Mouse (Mus musculus): ENCODE results near the gene Setd1a.

The Setd1a gene

DNA sequence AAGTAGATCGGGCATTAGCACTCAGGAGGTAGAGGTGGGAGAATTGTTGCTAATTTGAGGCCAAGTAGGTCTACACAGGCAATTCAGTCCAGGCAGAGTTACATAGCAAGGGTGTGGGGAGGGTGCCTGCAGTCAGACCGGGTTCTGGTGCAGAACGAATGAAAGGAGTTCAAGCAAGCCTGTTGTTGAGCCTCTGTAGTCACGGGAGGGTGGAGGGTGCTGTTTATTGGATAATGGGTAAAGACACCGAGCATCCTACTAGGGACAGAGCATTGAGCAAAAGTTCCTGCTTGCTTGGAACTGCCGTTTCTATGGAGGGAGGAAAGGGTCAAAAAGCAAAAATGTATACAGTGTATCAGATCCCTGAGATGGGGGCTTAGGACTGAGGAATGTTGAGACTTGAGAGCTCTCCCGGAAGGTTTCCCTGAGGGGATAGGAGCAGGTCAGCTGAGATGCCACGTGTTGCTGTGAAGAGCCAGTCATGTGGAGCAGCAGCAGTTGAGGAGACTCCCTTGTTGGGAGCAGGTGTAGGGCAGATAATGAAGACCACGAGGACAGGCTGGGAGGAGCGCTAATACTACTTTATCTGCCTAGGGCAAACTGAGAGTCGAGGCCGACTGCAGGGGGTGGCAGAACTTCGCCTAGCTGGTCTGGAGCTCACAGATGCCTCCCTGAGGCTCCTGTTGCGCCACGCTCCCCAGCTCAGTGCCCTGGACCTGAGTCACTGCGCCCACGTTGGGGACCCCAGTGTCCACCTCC, 9.4 kb upstream of the Setd1a start:
- 76% methylated on average over 17 of the region's 17 CpGs for WGBS

DNA sequence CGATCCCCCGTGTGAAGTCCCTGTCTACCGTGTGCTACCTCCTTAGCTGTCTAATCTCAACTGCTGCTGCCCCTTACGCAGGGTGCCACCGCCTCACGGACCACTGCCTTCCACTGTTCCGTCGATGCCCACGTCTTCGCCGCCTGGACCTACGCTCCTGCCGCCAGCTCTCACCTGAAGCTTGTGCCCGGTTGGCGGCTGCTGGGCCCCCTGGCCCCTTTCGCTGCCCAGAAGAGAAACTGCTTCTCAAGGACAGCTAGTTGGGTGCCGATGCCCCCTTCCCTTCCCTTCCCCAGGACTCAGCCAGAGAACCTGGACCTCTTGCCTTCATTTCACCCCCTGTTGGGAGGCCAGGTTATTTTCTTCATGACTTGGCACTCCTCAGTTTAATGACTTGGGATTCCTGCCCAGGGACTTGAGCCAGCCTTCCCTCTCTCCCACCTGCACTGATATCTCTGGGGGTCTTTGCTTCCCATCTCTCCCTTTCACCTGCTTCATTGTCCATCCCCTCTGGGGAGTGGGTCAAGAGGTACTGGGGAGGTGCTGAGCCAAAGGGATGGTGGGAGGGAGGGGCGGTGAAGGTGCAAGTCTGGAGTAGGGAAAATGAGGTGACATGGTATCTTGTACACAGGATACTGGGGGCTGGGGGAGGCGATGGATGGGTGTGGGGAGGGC, 8.7 kb upstream of the Setd1a start:
- 92% methylated on average over 19 of the region's 19 CpGs for WGBS

DNA sequence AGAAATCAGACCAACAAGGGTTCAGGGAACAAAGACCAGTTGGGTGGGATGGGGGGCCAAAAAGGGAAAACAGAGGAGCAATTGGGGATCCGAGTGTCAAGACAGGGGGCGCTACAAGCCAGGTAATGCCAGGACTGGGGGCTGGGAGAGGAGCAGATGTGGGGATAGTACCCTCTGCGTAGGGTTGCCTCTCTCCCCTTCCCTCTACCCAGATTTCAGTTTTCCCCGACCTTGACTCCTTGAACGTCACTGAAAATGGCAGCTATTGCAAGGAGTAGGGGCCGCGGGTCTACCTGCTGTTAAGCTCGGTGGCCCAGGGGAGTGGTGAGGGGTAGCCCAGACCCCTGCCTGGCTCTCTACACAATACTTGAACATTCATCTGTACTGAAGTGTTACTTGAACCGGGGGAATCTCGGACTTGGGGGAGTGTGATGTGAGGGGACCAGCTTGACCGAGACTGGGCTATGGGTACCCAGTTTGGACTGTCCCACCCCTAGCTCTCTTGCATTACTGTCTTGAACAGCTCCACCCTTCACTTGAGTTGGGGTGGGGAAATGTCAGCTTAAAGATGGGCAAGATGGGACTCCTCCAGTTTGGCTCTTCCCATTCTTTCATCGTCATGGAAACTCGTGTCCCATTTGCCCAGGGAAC, 8.0 kb upstream of the Setd1a start:
- WGBS: 34% methylated on average over 13 of the region's 13 CpGs

DNA sequence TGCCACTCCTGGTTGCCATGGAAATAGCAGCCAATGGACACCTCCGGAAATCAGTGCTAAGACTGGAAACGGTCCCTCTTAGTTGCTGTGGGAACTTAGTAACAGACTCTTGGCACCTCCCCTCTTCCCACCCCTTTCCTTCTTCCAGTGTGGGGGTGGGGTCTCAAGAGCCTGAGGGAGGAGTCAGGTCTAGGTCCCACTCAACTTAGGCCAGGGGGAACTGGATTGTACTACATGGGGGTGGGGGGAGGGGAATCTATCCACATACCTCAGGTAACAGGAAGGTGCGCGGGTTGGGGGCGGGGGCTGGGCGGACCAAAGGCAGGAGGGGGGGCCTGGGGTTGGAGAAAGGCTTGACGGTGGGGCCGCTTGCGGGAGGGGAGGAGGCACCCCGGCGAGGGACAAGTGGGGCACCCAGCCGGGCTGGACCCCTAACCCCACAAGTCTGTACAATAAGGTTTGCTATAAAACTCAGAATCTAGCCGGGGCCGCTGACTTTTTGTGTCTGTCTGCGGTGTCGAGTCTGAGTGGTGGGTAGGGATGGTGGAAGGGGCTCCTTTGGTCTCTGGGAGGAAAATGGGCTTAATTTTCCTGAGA, 7.4 kb upstream of the Setd1a start:
- under 1% methylated on average over 16 of the region's 16 CpGs for WGBS

DNA sequence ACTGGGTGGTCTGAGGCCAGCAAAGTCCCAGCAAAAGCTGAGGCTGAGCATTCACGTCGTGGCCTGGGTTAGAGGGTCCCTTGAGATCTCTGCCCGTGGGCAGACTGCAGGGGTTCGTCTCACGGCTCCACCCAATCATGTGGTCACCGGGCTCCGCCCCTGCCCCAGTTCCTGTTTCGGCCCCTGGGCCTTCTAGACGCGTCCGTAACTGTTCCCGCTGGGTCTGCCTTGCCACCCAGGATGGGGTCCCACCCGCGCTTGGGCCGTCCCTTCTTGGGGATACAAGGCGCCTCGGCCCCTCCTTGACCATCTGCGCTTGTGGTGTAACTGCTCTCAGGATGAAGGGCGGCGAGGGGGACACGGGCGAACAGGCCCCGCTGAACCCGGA, 6.8 kb upstream of the Setd1a start, which contains the start of gene Orai3:
Gene Orai3, plus strand, starts transcription at position 165 of the 388 bp plus-strand sequence.
- WGBS: under 1% methylated on average over 24 of the region's 24 CpGs

DNA sequence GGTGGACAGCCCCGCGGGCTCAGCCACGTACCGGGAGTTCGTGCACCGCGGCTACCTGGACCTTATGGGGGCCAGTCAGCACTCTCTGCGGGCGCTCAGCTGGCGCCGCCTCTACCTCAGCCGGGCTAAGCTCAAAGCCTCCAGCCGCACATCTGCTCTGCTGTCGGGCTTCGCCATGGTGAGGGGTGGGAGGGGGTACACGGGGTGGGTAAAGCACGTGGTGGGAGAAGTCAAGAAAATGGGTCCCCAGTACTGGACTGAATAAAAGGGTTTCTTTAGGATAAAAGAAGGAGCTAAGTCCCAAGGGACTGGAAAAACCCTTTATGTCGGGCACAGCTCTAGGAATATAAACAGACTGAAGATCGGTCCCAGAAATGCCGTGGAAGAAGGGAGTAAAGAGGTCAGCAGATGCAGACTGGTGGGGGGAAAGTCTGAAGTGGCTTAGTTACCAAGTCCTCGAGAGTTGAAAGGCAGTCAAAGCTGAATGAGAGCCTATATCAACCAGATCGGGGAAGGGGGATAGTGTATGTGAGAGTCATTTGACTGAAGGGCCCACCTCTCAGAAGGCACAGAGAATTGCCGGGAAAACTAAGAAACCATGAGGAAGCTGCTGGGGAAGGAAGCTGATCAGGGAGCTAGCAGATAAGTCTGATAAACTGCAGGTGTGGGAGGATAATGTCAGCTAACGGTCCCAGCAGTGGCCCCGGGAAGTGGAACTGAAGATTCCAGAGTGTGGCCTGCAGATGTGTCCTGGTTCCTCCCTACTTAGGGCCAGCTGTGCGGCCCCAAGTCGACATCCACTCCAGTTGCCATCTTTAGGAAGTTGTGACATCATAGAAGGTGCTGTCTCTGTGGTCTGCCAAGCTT, 6.2 kb upstream of the Setd1a start:
- WGBS: 3% methylated on average over 27 of the region's 27 CpGs

DNA sequence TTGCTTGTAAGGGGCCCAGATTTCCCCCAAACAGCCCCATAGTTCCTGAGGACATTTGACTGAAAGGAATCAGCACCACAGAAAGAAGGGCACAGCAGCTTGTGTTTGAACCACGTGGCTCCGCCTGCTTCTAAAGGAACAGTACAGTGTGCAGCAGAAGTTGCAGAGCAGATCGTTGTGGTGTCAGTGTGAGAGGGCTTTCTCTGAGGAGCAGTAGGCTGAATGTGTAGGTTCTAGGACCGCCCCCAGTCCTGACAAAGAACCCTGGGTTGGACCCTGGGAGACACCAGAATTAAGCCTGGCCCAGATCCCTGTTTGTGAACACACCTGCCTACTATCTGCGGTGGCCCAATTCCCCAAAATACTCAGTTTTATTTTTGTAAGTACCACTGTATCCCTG, 5.2 kb upstream of the Setd1a start:
- WGBS: 37% methylated on average over 5 of the region's 5 CpGs

DNA sequence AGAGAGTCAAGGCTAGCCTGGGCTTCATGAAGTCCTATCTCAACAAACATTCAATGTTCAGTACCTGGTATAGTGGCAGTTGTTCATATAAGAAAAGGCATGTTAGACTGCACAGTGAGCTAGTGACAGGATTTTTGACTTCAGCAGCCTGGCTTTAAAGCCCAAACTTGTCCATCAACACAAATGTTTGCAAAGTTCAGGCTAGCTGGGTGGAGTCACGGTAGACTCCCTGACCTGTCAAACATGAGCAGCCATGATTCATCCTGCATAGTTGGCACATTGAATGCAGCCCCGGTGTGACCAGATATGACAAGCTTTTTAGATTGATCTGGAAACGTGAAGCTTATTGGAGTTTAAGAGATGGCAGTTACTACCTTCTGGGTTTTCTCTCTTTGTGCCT, 4.4 kb upstream of the Setd1a start:
- WGBS: 61% methylated on average over 3 of the region's 3 CpGs

DNA sequence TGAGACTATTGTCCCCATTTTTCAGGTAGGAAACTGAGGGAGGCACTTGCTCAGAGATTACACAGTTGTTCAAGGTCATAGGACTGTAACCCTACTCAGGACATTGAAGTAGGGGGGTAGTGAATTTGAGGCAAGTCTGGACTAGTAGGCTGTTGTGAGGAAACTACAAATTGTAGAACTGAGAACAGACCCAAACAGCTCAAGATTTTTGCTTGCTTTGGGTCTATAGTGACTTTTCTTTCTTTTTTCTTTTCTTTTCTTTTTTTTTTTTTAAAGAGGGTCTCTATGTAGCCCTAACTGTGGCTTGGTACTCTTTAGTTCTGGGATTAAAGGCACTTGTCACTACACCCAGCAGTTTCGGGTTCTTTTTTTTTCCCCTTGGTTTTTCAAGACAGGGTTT, 3.9 kb upstream of the Setd1a start:
- WGBS: 89% methylated on average over 1 of the region's 1 CpGs

DNA sequence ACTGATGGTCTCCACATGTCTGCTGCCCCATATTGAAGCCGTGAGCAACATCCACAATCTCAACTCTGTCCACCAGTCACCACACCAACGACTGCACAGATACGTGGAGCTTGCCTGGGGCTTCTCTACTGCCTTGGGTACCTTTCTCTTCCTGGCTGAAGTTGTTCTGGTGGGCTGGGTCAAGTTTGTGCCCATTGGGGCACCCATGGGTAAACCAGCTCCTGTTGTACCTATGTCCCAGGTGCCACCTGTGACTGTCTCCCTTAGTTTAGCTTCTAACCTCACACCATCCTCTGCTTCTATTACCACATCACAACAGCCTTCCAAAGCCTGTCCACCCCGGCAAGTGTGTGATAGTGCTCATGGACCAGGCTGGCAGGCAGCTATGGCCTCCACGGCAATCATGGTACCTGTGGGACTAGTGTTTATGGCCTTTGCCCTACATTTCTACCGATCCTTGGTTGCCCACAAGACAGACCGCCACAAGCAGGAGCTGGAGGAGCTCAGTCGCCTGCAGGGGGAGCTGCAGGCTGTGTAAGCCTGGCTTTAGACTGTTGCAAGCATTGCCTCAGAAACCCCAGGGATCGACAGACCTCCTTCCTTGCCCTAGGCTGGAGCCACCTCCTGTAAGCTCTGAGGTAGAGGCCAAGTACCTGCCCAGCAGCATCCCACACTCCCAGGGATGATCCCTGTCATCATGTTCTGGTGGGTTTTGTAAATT, 2.6 kb upstream of the Setd1a start:
- WGBS: 36% methylated on average over 9 of the region's 9 CpGs

DNA sequence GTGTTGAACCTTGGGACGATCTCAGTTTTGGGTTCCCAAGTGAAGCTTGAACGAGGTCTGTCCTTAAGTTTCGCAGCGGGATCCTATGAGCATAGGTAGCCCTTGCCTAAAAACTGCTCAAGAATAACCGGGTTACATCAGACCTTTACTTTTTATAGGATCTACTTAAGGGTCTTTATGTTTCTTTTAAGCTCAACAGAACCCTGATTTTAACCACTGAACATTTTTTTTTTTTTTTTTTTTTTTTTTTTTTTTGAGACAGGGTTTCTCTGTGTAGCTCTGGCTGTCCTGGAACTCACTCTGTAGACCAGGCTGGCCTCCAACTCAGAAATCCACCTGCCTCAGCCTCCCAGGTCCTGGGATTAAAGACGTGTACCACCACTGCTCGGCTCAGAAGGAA, 633 bp upstream of the Setd1a start:
- WGBS: 63% methylated on average over 7 of the region's 7 CpGs

DNA sequence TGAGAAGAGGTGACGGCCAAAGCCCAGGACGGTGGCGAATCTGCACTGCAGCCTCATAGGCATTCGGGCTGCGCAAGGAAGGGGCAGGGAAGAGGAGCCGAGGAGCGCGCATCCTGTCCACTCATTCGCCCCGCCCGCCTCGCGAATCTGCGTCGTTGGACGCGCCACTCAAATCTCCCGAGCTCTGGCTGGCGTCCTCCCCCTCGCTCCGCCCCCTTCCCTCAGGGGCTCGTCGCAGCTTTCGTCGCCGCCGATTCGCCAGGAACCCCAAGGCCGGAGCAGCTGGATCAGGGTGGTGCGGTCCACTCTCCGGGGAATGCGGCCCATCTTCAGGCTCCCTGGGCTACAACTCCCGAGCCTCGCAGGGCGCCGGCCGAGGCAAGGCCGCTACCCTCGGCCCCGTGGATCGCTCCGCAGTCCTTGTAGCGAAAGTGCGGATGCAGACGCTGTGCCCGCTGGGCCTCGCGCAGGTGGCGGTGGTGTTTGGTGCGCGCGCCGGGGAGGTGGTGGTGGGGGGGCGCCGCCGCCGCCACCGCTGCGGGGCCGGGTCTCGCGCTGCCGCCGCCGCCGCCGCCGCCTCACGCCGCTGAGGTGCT, 506 bp downstream of the Setd1a start:
- WGBS: 1% methylated on average over 66 of the region's 70 CpGs

DNA sequence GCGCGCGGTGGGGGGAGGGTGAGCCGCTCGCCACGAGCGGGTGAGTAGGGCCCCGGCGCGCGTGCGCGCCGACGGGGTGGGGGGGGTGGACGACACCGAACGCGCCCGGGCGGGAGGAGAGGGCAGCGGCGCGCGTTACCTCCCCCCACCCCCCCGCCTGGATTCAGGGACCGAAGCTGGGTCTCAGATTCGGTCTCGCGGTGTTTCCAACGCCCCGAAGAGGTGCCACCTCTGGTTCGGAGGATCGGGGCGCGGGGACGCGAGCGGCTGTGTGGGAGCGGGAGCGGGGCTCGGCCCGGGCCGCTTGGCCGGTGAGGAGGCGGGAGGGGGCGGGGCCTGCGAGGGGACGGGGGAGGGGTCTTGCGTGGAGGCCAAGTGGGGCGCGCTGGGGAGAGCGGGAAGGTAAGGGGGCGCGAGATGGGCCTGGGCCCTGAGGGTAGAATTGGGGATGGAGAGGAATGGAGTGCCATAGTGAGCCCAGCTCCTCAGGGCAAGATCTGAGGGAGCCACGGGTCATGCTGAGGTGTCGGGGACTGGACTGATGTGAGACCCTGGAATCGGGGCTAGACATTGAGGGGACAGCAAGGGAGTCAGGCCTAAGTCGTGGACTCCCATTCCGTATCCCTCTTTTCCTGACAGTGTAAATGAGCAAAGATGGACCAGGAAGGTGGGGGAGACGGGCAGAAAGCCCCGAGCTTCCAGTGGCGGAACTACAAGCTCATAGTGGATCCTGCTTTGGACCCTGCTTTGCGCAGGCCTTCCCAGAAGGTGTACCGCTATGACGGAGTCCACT, 1.2 kb downstream of the Setd1a start:
- WGBS: 2% methylated on average over 60 of the region's 66 CpGs

DNA sequence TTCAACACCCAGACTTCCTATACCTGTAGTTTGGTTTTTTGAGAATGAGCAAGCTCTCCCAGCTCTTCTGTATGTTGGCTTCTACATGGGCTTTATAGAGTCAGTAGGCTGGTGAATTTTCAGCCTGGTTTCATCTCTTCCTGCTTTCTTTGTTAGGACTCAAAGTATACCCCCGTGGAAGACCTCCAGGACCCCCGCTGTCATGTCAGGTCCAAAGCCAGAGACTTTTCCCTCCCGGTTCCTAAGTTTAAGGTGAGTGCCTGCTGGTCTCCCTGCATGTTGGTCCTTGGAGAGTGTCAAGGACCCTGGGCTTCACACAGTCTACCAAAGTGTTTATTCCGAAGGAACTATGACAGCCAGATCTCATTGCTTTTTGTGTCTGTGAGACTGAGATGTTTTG, 1.9 kb downstream of the Setd1a start:
- WGBS: 69% methylated on average over 4 of the region's 4 CpGs

DNA sequence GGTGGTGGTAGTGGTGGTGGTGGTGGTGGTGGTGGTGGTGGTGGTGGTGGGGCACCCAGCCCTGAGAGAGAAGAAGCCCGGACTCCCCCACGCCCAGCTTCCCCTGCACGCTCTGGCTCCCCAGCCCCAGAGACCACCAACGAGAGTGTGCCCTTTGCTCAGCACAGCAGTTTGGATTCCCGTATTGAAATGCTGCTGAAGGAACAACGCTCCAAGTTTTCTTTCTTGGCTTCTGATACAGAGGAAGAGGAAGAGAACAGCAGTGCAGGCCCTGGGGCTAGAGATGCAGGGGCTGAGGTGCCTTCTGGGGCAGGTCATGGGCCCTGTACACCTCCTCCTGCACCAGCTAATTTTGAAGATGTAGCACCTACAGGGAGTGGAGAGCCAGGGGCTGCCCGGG, 8.8 kb downstream of the Setd1a start, which contains the start of gene Gm49388:
Gene Gm49388, plus strand, starts transcription at position 301 of the 400 bp plus-strand sequence.
- WGBS: 93% methylated on average over 7 of the region's 7 CpGs

DNA sequence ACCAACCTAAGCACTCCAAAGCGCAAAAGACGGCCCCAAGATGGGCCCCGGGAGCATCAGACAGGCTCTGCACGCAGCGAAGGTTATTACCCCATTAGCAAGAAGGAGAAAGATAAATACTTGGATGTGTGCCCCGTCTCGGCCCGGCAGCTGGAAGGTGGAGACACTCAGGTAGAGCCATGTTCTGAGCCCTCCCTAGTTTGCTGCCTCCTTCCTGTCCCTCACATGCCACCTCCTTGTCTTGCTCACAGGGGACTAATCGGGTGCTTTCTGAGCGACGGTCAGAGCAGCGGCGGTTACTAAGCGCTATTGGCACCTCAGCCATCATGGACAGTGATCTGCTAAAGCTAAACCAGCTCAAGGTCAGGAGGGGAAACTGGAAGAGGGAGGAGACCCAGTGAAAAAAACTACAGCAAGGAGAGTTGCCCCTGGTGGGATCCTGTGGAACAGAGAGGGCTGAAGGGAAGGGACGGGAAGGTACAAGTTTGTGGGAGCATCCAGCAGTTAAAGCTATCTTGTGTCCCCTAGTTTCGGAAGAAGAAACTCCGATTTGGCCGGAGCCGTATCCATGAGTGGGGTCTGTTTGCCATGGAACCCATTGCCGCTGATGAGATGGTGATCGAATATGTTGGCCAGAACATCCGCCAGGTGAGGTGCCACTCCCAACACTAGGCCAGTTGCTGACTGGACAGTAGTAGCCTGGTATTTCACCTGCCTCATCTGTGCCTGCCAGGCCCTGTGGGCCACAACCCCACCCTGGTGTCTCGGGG, 20.8 kb downstream of the Setd1a start:
- 92% methylated on average over 23 of the region's 23 CpGs for WGBS

DNA sequence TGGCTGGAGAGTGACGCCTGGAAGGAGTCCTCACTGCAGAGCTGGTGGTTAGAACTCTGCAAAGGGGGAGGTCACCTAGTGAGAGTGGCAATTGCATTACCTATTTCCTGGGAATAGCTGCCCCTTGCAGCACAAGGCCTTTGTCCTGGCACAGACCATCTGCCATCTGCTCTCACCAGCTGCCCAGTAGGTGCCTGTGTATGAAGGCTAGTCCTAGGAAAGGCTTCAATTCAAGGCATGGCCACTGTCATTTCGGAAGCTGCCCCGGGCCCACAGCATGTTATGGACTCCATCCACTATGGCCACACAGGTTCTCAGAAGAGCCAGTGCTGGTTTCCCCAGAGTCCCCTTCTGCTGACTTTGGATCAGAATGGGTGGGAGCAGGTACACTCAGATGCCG, 22.1 kb downstream of the Setd1a start:
- WGBS: 80% methylated on average over 4 of the region's 4 CpGs

DNA sequence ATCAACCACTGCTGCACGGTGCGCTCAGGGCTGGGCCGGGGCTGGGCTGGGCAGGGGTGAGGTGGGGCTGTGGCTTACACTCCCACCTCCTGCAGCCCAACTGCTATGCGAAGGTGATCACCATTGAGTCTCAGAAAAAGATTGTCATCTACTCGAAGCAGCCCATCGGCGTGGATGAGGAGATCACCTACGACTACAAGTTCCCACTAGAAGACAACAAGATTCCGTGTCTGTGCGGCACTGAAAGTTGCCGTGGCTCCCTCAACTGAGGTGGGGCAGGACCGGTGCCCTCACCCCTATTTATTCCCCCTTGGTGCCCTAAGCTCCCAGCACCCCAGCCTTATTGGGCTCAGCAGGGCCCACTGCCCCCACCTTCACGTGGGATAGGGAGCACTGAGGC, 22.7 kb downstream of the Setd1a start:
- 82% methylated on average over 13 of the region's 13 CpGs for WGBS

DNA sequence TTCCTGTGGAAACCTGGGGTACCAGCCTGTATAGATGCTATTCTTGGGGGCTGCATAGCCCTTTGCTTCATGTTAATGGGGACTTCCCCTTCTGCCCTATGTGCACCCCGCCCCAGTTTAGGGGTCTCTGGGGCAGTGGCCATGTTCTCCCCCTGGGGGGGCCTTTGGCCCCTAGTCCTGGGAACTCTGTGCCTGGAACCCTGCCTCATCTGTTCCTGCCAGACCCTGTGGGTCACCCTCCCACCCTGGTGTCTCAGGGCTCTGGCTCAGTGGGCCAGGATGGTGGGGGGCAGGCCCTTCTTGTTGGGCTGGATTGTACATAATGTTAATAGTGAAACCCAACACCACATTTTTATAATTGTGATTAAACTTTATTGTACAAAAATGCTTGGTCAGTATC, 23.3 kb downstream of the Setd1a start:
- WGBS: 89% methylated on average over 1 of the region's 1 CpGs

Data from cerebral cortex, adult 2 months (tissue).